Mouse (Mus musculus) embryonic facial prominence, embryonic 11.5 days (tissue): ENCODE measurements around the gene Ivd. TPM values are rescaled to one million over a fixed set of nuclear protein-coding genes. Genes with fewer than 3 reads are reported as not detected.
A peak's percentile ranks its signal among the peaks of the same experiment; 100 is the strongest.

ENCODE experiments used
- ATAC-seq: fragments of 200-750 bp; cut with Nextera tagmentation; replicated peaks from 2 replicates; pipeline ENCODE4 v1.8.0; 2017; ENCODE audit warnings: low read depth; ENCODE audit not compliant: insufficient number of reproducible peaks, low FRiP score, low TSS enrichment
- DNase-seq: peaks from one replicate; pipeline ENCODE4 v3.0.0-alpha.2; 2015; ENCODE audit warnings: low spot score
- H3K27ac ChIP-seq: fragments of 300-500 bp; sonication (generic); replicated peaks from 2 replicates; pipeline ENCODE4 v1.5.1; 2014; ENCODE audit warnings: mild to moderate bottlenecking, low read depth, low read length, control low read depth
- H3K27me3 ChIP-seq: fragments of 300-500 bp; sonication (generic); 2 replicates; pipeline ENCODE4 v1.6.1; 2014; ENCODE audit warnings: mild to moderate bottlenecking, low read length, moderate library complexity, mixed read lengths; ENCODE audit not compliant: control insufficient read depth, insufficient read depth
- H3K36me3 ChIP-seq: fragments of 300-500 bp; sonication (generic); replicated peaks from 2 replicates; pipeline ENCODE4 v1.6.1; 2014; ENCODE audit warnings: low read depth, mild to moderate bottlenecking, low read length, moderate library complexity, mixed read lengths; ENCODE audit not compliant: control insufficient read depth, insufficient read depth
- H3K4me1 ChIP-seq: fragments of 300-500 bp; sonication (generic); 2 replicates; pipeline ENCODE4 v1.6.1; 2014; ENCODE audit warnings: low read length, mixed read lengths; ENCODE audit not compliant: control insufficient read depth, insufficient read depth
- H3K4me2 ChIP-seq: fragments of 300-500 bp; sonication (generic); 2 replicates; pipeline ENCODE4 v1.6.1; 2014; ENCODE audit warnings: low read depth, mild to moderate bottlenecking, control low read depth, low read length, moderate library complexity
- H3K4me3 ChIP-seq: fragments of 300-500 bp; sonication (generic); 2 replicates; pipeline ENCODE4 v1.5.1; 2014; ENCODE audit warnings: low read depth, low read length, control low read depth
- H3K9ac ChIP-seq: fragments of 300-500 bp; sonication (generic); replicated peaks from 2 replicates; pipeline ENCODE4 v1.6.1; 2014; ENCODE audit warnings: mild to moderate bottlenecking, control low read depth, low read length
- H3K9me3 ChIP-seq: fragments of 300-500 bp; sonication (generic); replicated peaks from 2 replicates; pipeline ENCODE4 v1.6.1; 2016; ENCODE audit warnings: mild to moderate bottlenecking, low read length, inconsistent platforms, mixed read lengths; ENCODE audit not compliant: control insufficient read depth
- WGBS: fragments of 180-500 bp; shearing (Covaris S2); extraction: QIAGEN DNeasy Blood & Tissue Kit; methylation state at CpG from one replicate; pipeline ENCODE4 v1.1.7; 2014; 5-methylcytosine and 5-hydroxymethylcytosine counted together
- polyA plus RNA-seq: library from polyadenylated mRNA; unstranded; fragments of >200 nt; fragmentation: Nextera tagmentation; extraction: Ambion mirVana; gene quantifications from 2 replicates; pipeline ENCODE4 v1.2.1, GENCODE M21; 2014

Gene Ivd
- polyA plus RNA-seq, 1 experiment from 2014 or later = 53.7 TPM

DNA sequence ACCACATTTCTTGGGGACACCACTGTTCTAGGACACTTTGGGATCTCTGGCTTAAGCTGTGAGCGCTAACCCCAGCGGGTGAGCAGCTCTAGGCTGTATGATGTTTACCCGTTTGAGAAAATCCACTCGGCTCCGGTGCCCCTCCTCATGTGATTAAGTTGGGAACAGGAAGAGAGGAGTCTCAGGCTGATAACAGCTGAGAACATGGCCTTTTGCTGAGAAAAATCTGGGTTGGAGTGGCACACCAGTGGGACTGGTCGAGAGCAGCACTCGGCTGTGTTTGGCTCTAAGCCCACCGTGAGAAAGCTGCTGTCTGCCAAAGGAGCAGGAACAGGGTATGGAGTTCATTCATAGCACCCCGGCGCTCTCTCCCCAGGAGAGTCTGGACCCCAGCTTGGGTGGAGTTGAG, 41.6 kb downstream of the Ivd start:
- H3K27me3 ChIP-seq = peaks cover 26% of the 10 kb centered on the region
- peaks cover 8% of the 10 kb centered on the region; the same call in 1 of the 2 replicates for H3K4me1 ChIP-seq
- ATAC-seq (no peak), DNase-seq (no peak)
- H3K9ac ChIP-seq = peak overlapping the region; percentile 33
- no peaks in the 10 kb centered on the region for H3K36me3 ChIP-seq
- no peaks in the 10 kb centered on the region for H3K9me3 ChIP-seq
- H3K4me2 ChIP-seq = peak overlapping the region; percentile 100; the same call in 1 of the 2 replicates
- WGBS = 10% methylated on average over 10 of the region's 10 CpGs
- H3K4me3 ChIP-seq = peak overlapping the region; percentile 88
- H3K27ac ChIP-seq = no peak overlapping the region

DNA sequence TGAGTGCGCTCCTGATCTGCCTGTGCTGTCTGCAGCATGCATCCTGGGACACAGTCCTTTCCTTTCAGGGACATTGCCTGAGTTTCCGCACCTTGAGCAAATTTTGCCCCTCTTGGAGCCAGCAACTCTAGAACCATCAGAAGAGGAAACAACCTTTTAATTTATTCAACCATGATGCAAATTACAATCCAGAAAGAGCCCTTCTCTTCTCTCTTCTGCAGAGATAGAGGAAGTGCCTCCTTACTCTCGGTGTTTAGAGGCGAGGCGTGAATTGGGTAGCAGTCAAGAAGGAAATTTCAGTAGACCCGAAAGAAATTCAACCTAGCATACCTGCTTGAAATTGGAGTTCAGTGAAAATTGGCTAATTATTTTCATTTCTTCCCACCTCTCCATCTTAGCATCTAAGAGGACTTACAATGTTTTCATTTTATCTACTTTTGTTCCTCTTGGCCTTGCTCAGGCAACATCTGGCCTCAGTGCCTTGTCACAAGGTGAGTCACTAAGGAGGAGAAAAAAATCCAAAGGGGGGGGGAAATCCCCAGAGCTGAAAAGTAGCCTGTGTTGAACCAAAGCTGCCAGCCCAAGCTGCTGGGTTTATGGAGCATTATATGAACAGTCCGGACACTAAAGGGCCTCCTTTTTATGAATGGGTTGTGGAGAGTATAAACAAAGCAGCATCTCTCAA, 43.8 kb downstream of the Ivd start:
- Histone ChIP-seq H3K4me3 (no peak overlapping the region), H3K36me3 (no peaks in the 10 kb centered on the region), H3K9me3 (no peaks in the 10 kb centered on the region), H3K27me3 (peaks cover 8% of the 10 kb centered on the region), H3K9ac (no peak overlapping the region), H3K27ac (no peak overlapping the region), H3K4me1 (no peaks in the 10 kb centered on the region), H3K4me2 (no peak overlapping the region)
- no peak for ATAC-seq
- DNase-seq = no peak
- 82% methylated on average over 7 of the region's 7 CpGs for WGBS

DNA sequence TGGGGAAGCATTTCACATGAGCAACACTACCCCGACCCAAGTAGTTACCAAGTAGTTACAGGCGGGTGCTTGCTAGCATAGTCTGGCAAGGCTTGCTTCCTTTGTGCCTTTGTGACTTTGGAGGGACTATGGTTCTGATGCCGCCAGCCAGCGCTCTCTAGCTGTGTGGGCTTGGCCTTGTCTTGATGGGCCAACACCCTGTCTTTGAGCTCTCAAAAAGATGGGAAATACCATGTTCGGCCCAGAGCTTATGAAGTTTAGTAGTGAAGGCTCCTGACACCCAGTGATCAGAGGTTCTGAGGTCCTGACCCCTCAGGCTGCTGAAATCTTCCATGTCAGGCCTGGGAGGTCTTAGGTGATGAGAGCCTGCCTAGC, 44.4 kb downstream of the Ivd start:
- DNase-seq = no peak
- Histone ChIP-seq H3K9ac (no peak overlapping the region), H3K4me3 (no peak overlapping the region), H3K36me3 (no peaks in the 10 kb centered on the region), H3K4me1 (no peaks in the 10 kb centered on the region), H3K4me2 (no peak overlapping the region), H3K27ac (no peak overlapping the region), H3K9me3 (no peaks in the 10 kb centered on the region), H3K27me3 (peaks cover 8% of the 10 kb centered on the region)
- 81% methylated on average over 5 of the region's 5 CpGs for WGBS
- ATAC-seq = no peak

DNA sequence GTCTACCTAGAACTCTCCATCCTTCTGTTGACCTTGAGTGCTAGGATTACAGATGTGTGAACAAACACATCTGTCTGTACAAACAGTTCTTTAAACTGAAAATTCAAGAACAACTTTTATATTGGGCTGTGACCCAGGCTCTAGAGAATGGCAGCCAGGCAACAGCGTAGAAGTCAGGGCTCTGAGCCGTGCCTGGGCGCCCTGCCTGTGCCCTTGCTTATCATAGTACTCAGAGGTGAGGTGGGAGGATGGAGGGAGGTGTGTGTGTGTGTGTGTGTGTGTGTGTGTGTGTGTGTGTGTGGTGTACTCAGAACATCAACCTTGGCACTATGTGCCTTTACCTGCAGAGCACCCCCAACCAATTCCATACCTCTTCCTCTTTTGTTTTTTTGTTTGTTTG, 46.0 kb downstream of the Ivd start:
- no peak overlapping the region for H3K27ac ChIP-seq
- no peak overlapping the region for H3K9ac ChIP-seq
- no peaks in the 10 kb centered on the region for H3K9me3 ChIP-seq
- DNase-seq = no peak
- no peaks in the 10 kb centered on the region for H3K4me1 ChIP-seq
- no peak for ATAC-seq
- H3K27me3 ChIP-seq = peaks cover 5% of the 10 kb centered on the region; the same call in 1 of the 2 replicates
- WGBS = 93% methylated on average over 3 of the region's 3 CpGs
- H3K36me3 ChIP-seq = no peaks in the 10 kb centered on the region
- no peak overlapping the region for H3K4me3 ChIP-seq
- no peak overlapping the region for H3K4me2 ChIP-seq

DNA sequence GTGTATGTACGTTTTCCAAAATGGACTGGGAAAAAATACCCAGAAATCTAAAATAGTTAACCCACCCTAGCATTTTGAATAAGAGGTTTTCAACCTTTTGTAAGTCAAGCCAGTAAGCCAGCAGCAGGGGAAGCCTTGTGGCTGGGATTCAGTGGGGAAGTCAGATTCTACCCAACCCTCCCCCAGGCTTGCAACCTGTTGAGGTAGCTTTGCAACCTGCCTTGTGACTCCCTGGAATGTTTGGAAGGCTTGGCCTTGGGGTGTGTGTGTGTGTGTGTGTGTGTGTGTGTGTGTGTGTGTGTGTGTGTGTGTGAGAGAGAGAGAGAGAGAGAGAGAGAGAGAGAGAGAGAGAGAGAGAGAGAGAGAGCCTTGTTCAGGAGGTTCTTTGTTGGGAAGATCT, 47.4 kb downstream of the Ivd start:
- WGBS = 39% methylated on average over 1 of the region's 1 CpGs
- Histone ChIP-seq H3K27ac (no peak overlapping the region), H3K27me3 (peaks cover under 1% of the 10 kb centered on the region; the same call in 1 of the 2 replicates), H3K9me3 (no peaks in the 10 kb centered on the region), H3K4me1 (0 out of 2 replicates have a peak, but pooled peaks cover 4% of the 10 kb centered on the region), H3K4me2 (no peak overlapping the region), H3K36me3 (no peaks in the 10 kb centered on the region), H3K9ac (no peak overlapping the region), H3K4me3 (no peak overlapping the region)
- DNase-seq (no peak), ATAC-seq (no peak)

DNA sequence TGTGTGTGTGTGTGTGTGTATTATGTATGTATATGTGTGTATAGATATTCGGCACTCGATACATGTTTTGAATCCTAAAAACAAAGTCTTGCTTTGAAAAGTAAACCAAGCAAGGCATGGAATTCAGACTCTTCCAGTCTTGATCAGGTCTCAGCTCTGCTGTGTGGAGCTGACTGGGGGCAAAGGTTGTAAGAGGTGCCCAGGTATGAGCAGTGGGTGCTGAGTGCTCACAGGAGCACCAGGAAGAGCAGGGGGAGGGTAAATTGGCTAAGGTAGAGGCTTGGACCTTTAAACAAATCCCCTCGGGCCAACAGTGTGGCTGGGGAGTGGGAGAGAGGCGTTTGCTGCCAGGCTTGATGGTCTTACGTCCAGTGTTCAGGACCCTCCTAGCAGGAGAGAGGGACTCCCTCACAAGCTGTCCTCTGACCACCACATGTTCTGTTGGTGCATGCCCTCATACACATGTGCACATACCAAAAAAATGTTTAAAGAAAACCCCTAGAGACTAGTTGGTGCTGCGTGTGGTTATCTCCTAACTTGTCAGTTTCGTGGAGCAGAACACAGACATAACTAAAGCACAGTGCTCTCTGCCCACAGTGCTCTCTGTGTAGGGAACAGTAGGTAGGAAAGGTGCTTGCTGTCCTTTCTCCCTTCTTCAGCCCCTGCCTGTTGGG, 49.0 kb downstream of the Ivd start:
- 77% methylated on average over 7 of the region's 7 CpGs for WGBS
- ATAC-seq = no peak

DNA sequence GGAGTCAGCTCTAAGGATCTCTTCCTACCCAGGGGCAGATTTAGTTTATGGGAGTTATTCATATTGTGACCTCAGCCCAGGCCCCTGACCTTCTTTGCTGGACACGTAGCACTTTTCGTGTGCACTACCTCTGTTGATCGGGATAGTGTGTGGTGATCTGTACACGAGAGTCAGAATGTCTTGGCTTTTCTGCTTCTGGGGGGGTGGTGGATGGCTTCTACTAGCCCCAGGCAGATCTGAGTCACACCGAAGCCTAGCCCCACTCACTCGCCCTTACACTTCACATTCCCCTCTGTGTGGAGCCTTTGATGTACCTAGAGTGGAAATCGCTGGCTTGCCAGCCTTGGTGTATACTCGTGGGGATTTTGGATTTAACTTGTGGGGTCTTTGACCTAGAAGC, 51.0 kb downstream of the Ivd start:
- H3K36me3 ChIP-seq = no peaks in the 10 kb centered on the region
- 0 out of 2 replicates have a peak, but pooled peaks cover 4% of the 10 kb centered on the region for H3K4me1 ChIP-seq
- no peak overlapping the region for H3K4me3 ChIP-seq
- ATAC-seq (no peak), DNase-seq (no peak)
- WGBS = 58% methylated on average over 8 of the region's 8 CpGs
- H3K4me2 ChIP-seq = no peak overlapping the region
- H3K9ac ChIP-seq = no peak overlapping the region
- H3K27ac ChIP-seq = no peak overlapping the region
- no peaks in the 10 kb centered on the region for H3K27me3 ChIP-seq
- H3K9me3 ChIP-seq = no peaks in the 10 kb centered on the region

More for the DNA sequence above, 49.0 kb downstream of the Ivd start:
- Histone ChIP-seq H3K9ac (no peak overlapping the region), H3K27me3 (no peaks in the 10 kb centered on the region), H3K27ac (no peak overlapping the region), H3K4me1 (0 out of 2 replicates have a peak, but pooled peaks cover 4% of the 10 kb centered on the region), H3K4me2 (no peak overlapping the region; the same call in 1 of the 2 replicates), H3K9me3 (no peaks in the 10 kb centered on the region), H3K4me3 (no peak overlapping the region), H3K36me3 (no peaks in the 10 kb centered on the region)
- DNase-seq = no peak
